7 mouse cellular contexts compared by ENCODE assay signal in genomic region chr6:57534231-57534610, GRCm38 (mm10). TPM values are rescaled to one million over a fixed set of nuclear protein-coding genes. Genes with fewer than 3 reads are reported as not detected.
DNase-seq lines count a peak whose midpoint lies in the region; ATAC-seq and TF ChIP-seq lines count a peak whose summit lies in the region.

No protein-coding gene starts in this region.

- H3K4me3 ChIP-seq in kidney, embryonic 15.5 days (replicated peaks) = peak overlapping the region; percentile 75
- peak overlapping the region; percentile 71 for H3K4me3 ChIP-seq in stomach, postnatal 0 days (ENCODE audit: low read depth, low read length)

- WGBS in kidney, embryonic 15.5 days = under 1% methylated on average over 8 of the region's 8 CpGs
- WGBS in stomach, postnatal 0 days = 2% methylated on average over 8 of the region's 8 CpGs

- peaks cover 11% of the 10 kb centered on the region for H3K4me1 ChIP-seq in kidney, embryonic 15.5 days
- no peaks in the 10 kb centered on the region for H3K4me1 ChIP-seq in stomach, postnatal 0 days (replicated peaks; ENCODE audit: control insufficient read depth, insufficient read depth)

- H3K9me3 ChIP-seq in kidney, embryonic 15.5 days (replicated peaks) = no peaks in the 10 kb centered on the region
- no peaks in the 10 kb centered on the region for H3K9me3 ChIP-seq in stomach, postnatal 0 days (ENCODE audit: control insufficient read depth, low read length)

- ATAC-seq in kidney, embryonic 15.5 days (replicated peaks; ENCODE audit: low FRiP score) = no peak
- ATAC-seq in stomach, postnatal 0 days (ENCODE audit: low FRiP score, low TSS enrichment) = no peak

- TF ChIP-seq CTCF in stomach, postnatal 0 days (IDR thresholded peaks at IDR 0.05; ENCODE audit: low read depth) = no peak

- peak; percentile 38 for DNase-seq in urinary bladder, postnatal 14 days (ENCODE audit: low spot score)
- DNase-seq in urinary bladder, postnatal 4 days (ENCODE audit: low spot score in 2 of 2) = no peak
- peak; percentile 56 for DNase-seq in cerebellum, adult 9-11 months
- DNase-seq in heart, adult 9 months (ENCODE audit: low spot score in 2 of 2) = peak; percentile 18 to 21
- peak; percentile 8 for DNase-seq in lung, postnatal 25 days (ENCODE audit: low spot score)
- DNase-seq in stomach, postnatal 0 days (ENCODE audit: low spot score) = peak; percentile 31

- TF ChIP-seq EP300 in stomach, postnatal 0 days (optimal IDR thresholded peaks at IDR 0.05) = no peak

- peak overlapping the region; percentile 90 for H3K27ac ChIP-seq in kidney, embryonic 15.5 days
- H3K27ac ChIP-seq in stomach, postnatal 0 days (replicated peaks) = peak overlapping the region; percentile 91

- H3K36me3 ChIP-seq in kidney, embryonic 15.5 days = no peaks in the 10 kb centered on the region
- no peaks in the 10 kb centered on the region for H3K36me3 ChIP-seq in stomach, postnatal 0 days (ENCODE audit: control insufficient read depth, insufficient read depth, low read length)

- H3K9ac ChIP-seq in kidney, embryonic 15.5 days = peak overlapping the region; percentile 63
- peak overlapping the region; percentile 68 for H3K9ac ChIP-seq in stomach, postnatal 0 days (ENCODE audit: low read length)

- no peaks in the 10 kb centered on the region for H3K27me3 ChIP-seq in kidney, embryonic 15.5 days
- no peaks in the 10 kb centered on the region for H3K27me3 ChIP-seq in stomach, postnatal 0 days (ENCODE audit: control insufficient read depth, insufficient read depth, low read length)

- H3K4me2 ChIP-seq in kidney, embryonic 15.5 days = peak overlapping the region; percentile 87
- H3K4me2 ChIP-seq in stomach, postnatal 0 days (replicated peaks; ENCODE audit: low read depth) = peak overlapping the region; percentile 90

RNA-seq across cellular contexts. Expression of gene Ppm1k, which starts 1.0 kb away (rescaled TPM):
- 4.3 and 5.0 TPM in 2 replicates for polyA plus RNA-seq in kidney, embryonic 15.5 days (2015; fragmentation: Nextera tagmentation; extraction: Ambion mirVana)
- 1.3 and 1.7 TPM in 2 replicates for polyA plus RNA-seq in stomach, postnatal 0 days (2015; fragmentation: Nextera tagmentation; extraction: Ambion mirVana)

RNA-seq across cellular contexts. Expression of gene Herc6, which starts 46.6 kb away (rescaled TPM):
- 3.8 and 4.9 TPM in 2 replicates for polyA plus RNA-seq in kidney, embryonic 15.5 days (2015; fragmentation: Nextera tagmentation; extraction: Ambion mirVana)
- 0.96 and 1.4 TPM in 2 replicates for polyA plus RNA-seq in stomach, postnatal 0 days (2015; fragmentation: Nextera tagmentation; extraction: Ambion mirVana)

Comparison
In these comparisons a context has a peak if more than half of its experiments do, and no peak if none do; other contexts are left out.
1. DNase-seq: peak in urinary bladder, postnatal 14 days (single experiment), cerebellum, adult 9-11 months (single experiment), heart, adult 9 months (2 of 2), lung, postnatal 25 days (single experiment) and stomach, postnatal 0 days (single experiment); none in urinary bladder, postnatal 4 days (0 of 2).